Mouse (Mus musculus): ENCODE measurements around the gene Gltp.

DNA sequence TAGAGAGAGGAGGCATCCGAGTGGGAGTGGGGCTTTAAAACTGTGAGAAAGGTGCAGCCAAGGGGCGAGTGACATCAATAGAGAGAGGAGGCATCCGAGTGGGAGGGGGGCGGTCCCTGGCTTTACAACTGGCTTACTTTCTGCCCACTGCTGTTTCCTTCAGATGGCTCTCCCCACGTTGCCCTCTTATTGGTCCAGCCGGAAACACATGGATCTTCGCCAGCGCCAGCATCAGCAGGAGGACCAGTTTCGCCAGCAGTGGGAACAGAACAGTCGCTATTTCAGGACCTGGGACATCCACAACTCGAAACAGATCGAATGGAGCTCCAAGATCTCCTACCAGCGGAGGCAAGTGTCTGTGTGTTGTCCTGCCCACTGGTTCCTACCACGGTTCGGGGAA, 17.7 kb upstream of the Gltp start:
- TF ChIP-seq RCOR1 (conservative IDR thresholded peaks at IDR 0.05; ENCODE audit: low read depth, low read length) (no peak), ZMIZ1 (IDR thresholded peaks at IDR 0.05; ENCODE audit: low read depth, low read length) (no peak), JUND (conservative IDR thresholded peaks at IDR 0.05; ENCODE audit: low read depth, low read length) (no peak), POLR2A (IDR thresholded peaks at IDR 0.05; ENCODE audit: low read depth, low read length) (no peak)

Data from CH12.LX (cell line).